Mouse (Mus musculus) embryonic stem cell, embryonic (primary cell): ENCODE measurements around the gene Mcf2l.

Experiments used
- CTCF ChIA-PET, 4 experiments: fragments of 300-600 bp in 2 of 4; fragments of 350-600 bp in 2 of 4; sonication (Branson Sonifier 250); formaldehyde crosslinking; loops; one replicate each; lab custom pipeline; 2022; ENCODE audit warnings: inconsistent platforms in 2 of 4; lab: Charles Lee
- POLR2A ChIA-PET, 4 experiments: fragments of 300-600 bp in 2 of 4; fragments of 350-600 bp in 2 of 4; sonication (Branson Sonifier 250); formaldehyde crosslinking; loops; one replicate each; lab custom pipeline; 2022; ENCODE audit warnings: antibody characterized with exemption in 4 of 4, inconsistent platforms in 1 of 4; lab: Charles Lee

The Mcf2l gene

DNA sequence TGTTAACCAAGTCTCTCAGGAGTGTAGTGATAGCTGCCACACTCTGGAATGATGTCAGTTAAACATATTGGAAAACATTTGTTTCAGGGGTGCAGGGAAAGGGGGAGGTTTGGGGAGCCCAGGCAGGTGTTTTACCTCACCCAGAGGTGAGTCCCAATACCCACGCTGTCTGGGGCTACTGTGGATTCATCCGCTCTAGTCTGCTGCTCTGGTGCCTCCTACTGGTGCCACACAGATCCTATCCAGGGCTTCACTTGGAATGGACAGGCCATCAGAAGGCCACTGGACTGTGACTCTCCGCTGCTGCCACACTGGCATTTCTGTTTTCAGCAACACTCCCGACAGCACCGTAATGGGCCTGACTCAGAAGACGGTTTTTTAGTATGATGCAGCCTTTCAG, 7.8 kb upstream of the Mcf2l start:
- ChIA-PET CTCF (no interaction called here), POLR2A (interaction anchor here in 1 of 4 experiments (0.7 kb wide), 1 partner anchor 15 kb away, joined by 3 read pairs; no protein-coding TSS in a partner anchor)

- POLR2A ChIA-PET = interaction anchor here in 2 of 4 experiments (1.0 to 2.5 kb wide), 3 partner anchors 8 to 29 kb away, joined by 3 to 11 read pairs (median 3); no protein-coding TSS in a partner anchor
- CTCF ChIA-PET = interaction anchor here in 1 of 4 experiments (0.8 kb wide), 1 partner anchor 335 kb away, joined by 3 read pairs; no protein-coding TSS in a partner anchor
These were observed 3.9 kb upstream of the Mcf2l start for GRCm38 (mm10) chr8:12869661-12870060.

- ChIA-PET POLR2A (interaction anchor here (0.5 to 2.5 kb wide), 23 partner anchors 9 to 339 kb away, joined by 3 to 11 read pairs (median 4); partner anchors contain the start of genes Lamp1 (in 1 of the 4) and Tubgcp3 (in 1 of the 4)), CTCF (interaction anchor here in 2 of 4 experiments (0.5 to 1.8 kb wide), 3 partner anchors 25 to 58 kb away, joined by 3 to 6 read pairs (median 4); no protein-coding TSS in a partner anchor)
These were observed 3.0 kb upstream of the Mcf2l start for GRCm38 (mm10) chr8:12870656-12871055.

GRCm38 (mm10) chr8:12871461-12871860, 2.1 kb upstream of the Mcf2l start:
- POLR2A ChIA-PET = interaction anchor here (0.5 to 2.5 kb wide), 31 partner anchors 9 to 338 kb away, joined by 3 to 11 read pairs (median 3); partner anchors contain the start of genes Cul4a (in 1 of the 4), Lamp1 (in 1 of the 4), Pcid2 (in 1 of the 4) and Tubgcp3 (in 1 of the 4)

GRCm38 (mm10) chr8:12872983-12873356, 636 bp upstream of the Mcf2l start:
- POLR2A ChIA-PET = interaction anchor here in 3 of 4 experiments (0.9 to 1.8 kb wide), 16 partner anchors 15 to 428 kb away, joined by 3 to 10 read pairs (median 5); partner anchors contain the start of genes Dcun1d2 (in 1 of the 3), Tmco3 (in 1 of the 3) and Tubgcp3 (in 1 of the 3)
- CTCF ChIA-PET = interaction anchor here in 2 of 4 experiments (1.0 to 2.4 kb wide), 2 partner anchors 8 to 24 kb away, joined by 3 to 12 read pairs; no protein-coding TSS in a partner anchor

More at GRCm38 (mm10) chr8:12871461-12871860, 2.1 kb upstream of the Mcf2l start:
- CTCF ChIA-PET = interaction anchor here (0.5 to 1.8 kb wide), 12 partner anchors 12 to 928 kb away, joined by 3 to 7 read pairs (median 4); no protein-coding TSS in a partner anchor

GRCm38 (mm10) chr8:12874194-12874791, 687 bp downstream of the Mcf2l start:
- POLR2A ChIA-PET = interaction anchor here in 3 of 4 experiments (0.6 to 2.3 kb wide), 52 partner anchors 9 to 509 kb away, joined by 3 to 10 read pairs (median 4); partner anchors contain the start of genes Cul4a (in 1 of the 3), Dcun1d2 (in 1 of the 3), Pcid2 (in 1 of the 3) and Tmco3 (in 1 of the 3)

GRCm38 (mm10) chr8:12874971-12875370, 1.4 kb downstream of the Mcf2l start:
- POLR2A ChIA-PET = interaction anchor here in 3 of 4 experiments (0.6 to 2.3 kb wide), 14 partner anchors 8 to 417 kb away, joined by 3 to 8 read pairs (median 4); partner anchors contain the start of genes Cul4a (in 1 of the 3) and Pcid2 (in 1 of the 3)
- CTCF ChIA-PET = interaction anchor here in 2 of 4 experiments (1.6 to 2.4 kb wide), 2 partner anchors 21 to 22 kb away, joined by 7 to 12 read pairs; no protein-coding TSS in a partner anchor

More at GRCm38 (mm10) chr8:12874194-12874791, 687 bp downstream of the Mcf2l start:
- CTCF ChIA-PET = interaction anchor here in 3 of 4 experiments (0.6 to 2.4 kb wide), 8 partner anchors 21 to 413 kb away, joined by 3 to 12 read pairs (median 4); partner anchors contain the start of genes Dcun1d2 (in 1 of the 3) and Tmco3 (in 1 of the 3)

DNA sequence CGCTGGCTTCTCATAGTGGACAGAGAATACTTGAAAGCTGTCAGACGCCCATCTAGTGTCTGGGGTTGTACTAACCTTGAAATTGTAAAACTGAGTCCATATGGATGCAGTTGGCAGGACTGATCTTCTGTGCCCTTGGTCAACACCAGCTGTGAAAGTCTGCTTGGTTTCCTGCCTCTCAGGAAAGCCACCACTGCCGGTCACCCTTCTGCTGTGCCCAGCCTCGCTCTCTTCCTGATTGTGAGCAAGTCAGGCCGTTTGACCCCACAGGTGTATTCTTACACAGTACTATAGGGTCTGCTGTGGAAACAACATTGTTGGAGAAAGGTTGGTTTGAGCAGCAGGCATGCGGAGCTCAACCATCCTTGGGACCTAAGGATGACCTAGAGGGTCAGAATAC, 3.5 kb downstream of the Mcf2l start:
- ChIA-PET CTCF (interaction anchor here in 1 of 4 experiments (1.2 kb wide), 1 partner anchor 19 kb away, joined by 4 read pairs; no protein-coding TSS in a partner anchor), POLR2A (no interaction called here)

GRCm38 (mm10) chr8:12880163-12880562, 6.6 kb downstream of the Mcf2l start:
- ChIA-PET CTCF (no interaction called here), POLR2A (no interaction called here)

DNA sequence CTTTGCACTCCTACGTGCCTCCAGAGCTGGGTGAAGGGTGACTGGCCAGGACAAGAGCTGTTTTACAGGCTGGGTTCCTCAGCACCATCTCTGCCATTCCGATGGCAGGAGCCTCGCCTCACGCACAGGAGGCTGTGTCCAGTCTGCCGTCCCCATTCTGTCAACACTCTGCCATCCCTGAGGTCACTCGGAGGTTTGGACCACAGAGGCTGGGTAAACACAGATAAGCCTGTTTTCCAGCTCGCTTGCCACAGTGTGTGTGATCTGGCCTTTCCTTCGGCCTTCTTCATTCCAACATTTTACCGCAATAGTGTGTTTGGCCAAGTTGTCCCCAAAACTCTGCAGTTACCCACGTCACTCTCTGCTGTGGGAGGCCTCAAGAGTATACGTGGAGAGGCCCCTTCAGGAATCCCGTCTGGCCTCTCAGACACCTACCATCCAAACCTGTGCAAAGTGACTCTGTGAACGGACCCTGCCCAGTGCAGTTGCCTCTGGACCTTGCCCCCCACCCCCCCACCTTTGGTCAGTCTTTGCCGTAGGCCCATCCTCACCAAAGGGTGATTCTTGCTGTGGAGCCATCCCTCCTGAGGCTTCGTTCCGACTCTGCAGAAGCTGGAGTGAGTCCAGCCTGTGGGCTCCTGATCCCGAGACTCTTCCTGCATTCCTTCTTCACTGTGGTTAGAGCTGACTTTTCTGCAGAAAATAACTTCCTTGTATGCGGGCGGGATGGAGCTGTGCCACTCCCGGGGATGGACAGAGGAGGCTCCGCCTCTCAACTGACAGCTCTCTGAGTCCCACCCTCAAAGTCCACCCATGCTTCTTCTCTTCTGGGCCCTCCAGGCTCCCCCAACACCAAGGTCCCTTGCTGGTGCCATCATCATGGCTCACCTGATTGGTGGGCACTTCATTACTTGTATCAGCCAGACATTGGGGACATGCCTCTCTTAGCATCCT, 9.7 kb downstream of the Mcf2l start:
- CTCF ChIA-PET = interaction anchor here in 2 of 4 experiments (0.6 to 2.4 kb wide), 4 partner anchors 12 to 13 kb away, joined by 3 to 8 read pairs (median 4); no protein-coding TSS in a partner anchor
- POLR2A ChIA-PET = interaction anchor here in 3 of 4 experiments (0.7 to 1.5 kb wide), 7 partner anchors 9 to 40 kb away, joined by 3 to 8 read pairs (median 4); partner anchors contain the start of gene Mcf2l (in 2 of the 3)

DNA sequence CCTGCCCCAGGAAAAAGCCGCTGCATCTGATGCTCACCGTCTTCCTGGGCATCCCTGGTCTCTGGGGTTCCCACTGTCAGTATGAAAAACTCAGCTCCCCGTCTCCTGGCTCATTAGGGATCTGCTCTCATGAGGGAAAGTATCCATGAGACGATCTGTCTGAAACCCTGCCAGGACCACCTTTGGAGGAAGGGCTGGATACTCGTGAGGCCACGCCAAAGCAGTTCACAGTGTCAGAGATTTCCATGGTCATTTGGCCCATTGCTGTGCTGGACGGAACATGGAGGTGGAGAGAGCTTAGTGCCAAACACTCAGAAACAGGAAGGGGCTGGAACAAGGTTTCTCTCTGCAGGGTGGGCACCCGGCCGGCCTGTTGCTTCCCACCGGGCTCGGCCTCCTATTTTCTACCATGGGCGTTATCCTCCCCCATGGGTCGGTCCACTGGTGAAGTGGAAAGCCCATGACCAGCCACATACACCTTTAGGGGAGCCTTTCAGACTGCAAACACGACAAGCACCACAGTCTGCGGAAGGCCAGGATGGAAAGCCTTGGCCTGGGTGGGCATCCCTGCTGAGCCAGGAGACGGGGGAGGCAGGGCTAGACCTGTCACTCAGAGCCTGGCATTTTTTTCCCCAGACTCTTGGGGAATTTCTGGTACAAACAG, 14.3 kb downstream of the Mcf2l start:
- CTCF ChIA-PET = interaction anchor here in 2 of 4 experiments (0.9 to 1.5 kb wide), 3 partner anchors 8 kb away, joined by 3 to 6 read pairs (median 5); no protein-coding TSS in a partner anchor
- POLR2A ChIA-PET = interaction anchor here in 2 of 4 experiments (0.6 to 1.3 kb wide), 2 partner anchors 12 to 14 kb away, joined by 3 read pairs; partner anchors contain the start of gene Mcf2l (in 1 of the 2)

DNA sequence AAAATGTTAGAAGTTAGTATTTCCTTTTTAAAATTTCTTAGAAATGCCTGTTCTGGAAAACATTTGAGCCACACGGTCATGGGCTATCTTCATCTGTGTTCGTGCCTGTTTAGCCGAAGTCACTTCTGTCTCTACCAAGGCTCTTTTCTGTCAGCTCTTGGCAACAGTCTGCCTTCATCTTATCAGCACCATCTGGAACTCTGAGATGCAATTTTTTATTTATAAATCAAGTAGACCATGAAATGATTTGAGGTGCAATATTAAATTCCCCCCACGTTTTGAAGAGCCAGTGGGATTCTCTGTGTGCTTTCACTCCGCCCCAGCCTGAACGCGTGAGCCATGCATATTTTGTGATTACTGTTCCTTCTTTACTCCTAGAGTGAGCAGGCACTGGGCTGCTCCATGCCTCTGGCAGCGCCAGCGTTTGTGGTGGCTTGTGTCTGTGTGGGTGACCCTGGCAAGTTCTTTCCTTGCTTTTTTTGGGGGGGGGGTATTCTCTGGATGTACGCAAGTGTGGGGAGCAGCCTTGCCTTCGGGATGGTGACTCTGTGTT, 15.5 kb downstream of the Mcf2l start:
- CTCF ChIA-PET = no interaction called here
- POLR2A ChIA-PET = interaction anchor here in 1 of 4 experiments (0.6 kb wide), 1 partner anchor 15 kb away, joined by 3 read pairs; the partner anchor contains the start of gene Mcf2l

- CTCF ChIA-PET = no interaction called here
- POLR2A ChIA-PET = interaction anchor here in 1 of 4 experiments (0.6 to 1.2 kb wide), 2 partner anchors 9 to 19 kb away, joined by 4 to 6 read pairs; partner anchors contain the start of gene Mcf2l
These were observed 19.4 kb downstream of the Mcf2l start for GRCm38 (mm10) chr8:12892882-12893446.

- ChIA-PET CTCF (interaction anchor here in 2 of 4 experiments (0.6 to 3.9 kb wide), 5 partner anchors 20 to 754 kb away, joined by 3 to 44 read pairs (median 3); partner anchors contain the start of genes Adprhl1 (in 1 of the 2) and Mcf2l (in 1 of the 2)), POLR2A (no interaction called here)
These were observed 20.4 kb downstream of the Mcf2l start for GRCm38 (mm10) chr8:12893797-12894578.
